Mouse (Mus musculus) MEL (cell line): ENCODE data around the gene Scgb1b30. TPM values are rescaled to one million over a fixed set of nuclear protein-coding genes. Genes with fewer than 3 reads are reported as not detected.

Experiments
- DNase-seq: peaks from one replicate; pipeline ENCODE4 v3.0.0; 2011; ENCODE audit warnings: low read depth, low spot score
- H3K27ac ChIP-seq: 2 replicates; pipeline ENCODE4 v1.5.1; 2012; ENCODE audit warnings: low read depth, mild to moderate bottlenecking, control low read depth, low read length, moderate library complexity; ENCODE audit not compliant: control insufficient read depth
- H3K27me3 ChIP-seq, 2 experiments: fragments of 150-350 bp in 1 of 2; sonication (generic) in 1 of 2; 2 replicates each; pipeline ENCODE4 v1.6.1; 2012; ENCODE audit warnings: low read length in 2 of 2, mild to moderate bottlenecking in 2 of 2, improper control_type of control experiment in 1 of 2, moderate library complexity in 1 of 2; ENCODE audit not compliant: insufficient read depth in 2 of 2, control insufficient read depth in 1 of 2
- H3K36me3 ChIP-seq, 2 experiments: 2 replicates each; pipeline ENCODE4 v1.6.1; 2012 to 2014; ENCODE audit warnings: low read length in 2 of 2, improper control_type of control experiment in 1 of 2, inconsistent platforms in 1 of 2, mild to moderate bottlenecking in 1 of 2; ENCODE audit not compliant: insufficient read depth in 2 of 2, control insufficient read depth in 1 of 2
- H3K4me1 ChIP-seq, 2 experiments: fragments of 150-350 bp in 1 of 2; sonication (generic) in 1 of 2; 2 replicates each; pipeline ENCODE4 v1.6.1; 2012; ENCODE audit warnings: low read length in 2 of 2, improper control_type of control experiment in 1 of 2, mild to moderate bottlenecking in 1 of 2; ENCODE audit not compliant: insufficient read depth in 2 of 2, control insufficient read depth in 1 of 2
- H3K4me3 ChIP-seq, 2 experiments: fragments of 150-350 bp in 1 of 2; sonication (generic) in 1 of 2; 2 replicates each; pipeline ENCODE4 v1.5.1; 2012; ENCODE audit warnings: low read depth in 2 of 2, low read length in 2 of 2, mild to moderate bottlenecking in 2 of 2, moderate library complexity in 2 of 2, control low read depth in 1 of 2, improper control_type of control experiment in 1 of 2; ENCODE audit not compliant: control insufficient read depth in 1 of 2, insufficient read depth in 1 of 2
- H3K79me2 ChIP-seq: 2 replicates; pipeline ENCODE4 v1.6.1; 2012; ENCODE audit warnings: mild to moderate bottlenecking, low read length, moderate library complexity; ENCODE audit not compliant: control insufficient read depth, poor library complexity, insufficient read depth
- H3K9ac ChIP-seq: 2 replicates; pipeline ENCODE4 v1.6.1; 2012; ENCODE audit warnings: low read depth, mild to moderate bottlenecking, control low read depth, low read length, moderate library complexity; ENCODE audit not compliant: control insufficient read depth, poor library complexity, severe bottlenecking
- H3K9me3 ChIP-seq: fragments of 150-350 bp; sonication (generic); replicated peaks from 2 replicates; pipeline ENCODE4 v1.6.1; 2012; ENCODE audit warnings: mild to moderate bottlenecking, low read length, improper control_type of control experiment, moderate library complexity; ENCODE audit not compliant: insufficient read depth
- EP300 ChIP-seq, 2 experiments: IDR thresholded peaks; 2 replicates each; pipeline ENCODE4 v1.6.1; 2011; ENCODE audit warnings: improper control_type of control experiment in 2 of 2, low read length in 2 of 2, low read depth in 1 of 2, mild to moderate bottlenecking in 1 of 2
- GABPA ChIP-seq: IDR thresholded peaks from 2 replicates; pipeline ENCODE4 v1.6.1; 2012; ENCODE audit warnings: low read depth, mild to moderate bottlenecking, inconsistent platforms, low read length, improper control_type of control experiment, moderate library complexity
- GATA1 ChIP-seq: IDR thresholded peaks from 2 replicates; pipeline ENCODE4 v1.6.1; 2011; ENCODE audit warnings: low read depth, low read length, improper control_type of control experiment
- JUND ChIP-seq: IDR thresholded peaks from 2 replicates; pipeline ENCODE4 v1.6.1; 2011; ENCODE audit warnings: low read depth, mild to moderate bottlenecking, improper control_type of control experiment, low read length
- MAZ ChIP-seq: IDR thresholded peaks from 2 replicates; pipeline ENCODE4 v1.6.1; 2012; ENCODE audit warnings: low read depth, mild to moderate bottlenecking, inconsistent platforms, low read length, improper control_type of control experiment
- MXI1 ChIP-seq: IDR thresholded peaks from 2 replicates; pipeline ENCODE4 v1.6.1; 2011; ENCODE audit warnings: mild to moderate bottlenecking, low read depth, low read length, improper control_type of control experiment
- POLR2A ChIP-seq, 2 experiments: IDR thresholded peaks; 2 replicates each; pipeline ENCODE4 v1.6.1; 2011 to 2012; ENCODE audit warnings: low read length in 2 of 2, mild to moderate bottlenecking in 2 of 2, control low read depth in 1 of 2, improper control_type of control experiment in 1 of 2, low read depth in 1 of 2, moderate library complexity in 1 of 2; ENCODE audit not compliant: control insufficient read depth in 1 of 2, insufficient read depth in 1 of 2, poor library complexity in 1 of 2
- RAD21 ChIP-seq: IDR thresholded peaks from 2 replicates; pipeline ENCODE4 v1.6.1; 2011; ENCODE audit warnings: mild to moderate bottlenecking, low read depth, low read length, improper control_type of control experiment
- RCOR1 ChIP-seq: IDR thresholded peaks from 2 replicates; pipeline ENCODE4 v1.6.1; 2012; ENCODE audit warnings: low read depth, mild to moderate bottlenecking, inconsistent platforms, low read length, improper control_type of control experiment
- TAL1 ChIP-seq: IDR thresholded peaks from 2 replicates; pipeline ENCODE4 v1.6.1; 2012; ENCODE audit warnings: mild to moderate bottlenecking, inconsistent platforms, low read length, moderate library complexity, mixed read lengths
- TCF12 ChIP-seq: IDR thresholded peaks from 2 replicates; pipeline ENCODE4 v1.6.1; 2014; ENCODE audit warnings: low read depth, mild to moderate bottlenecking, inconsistent platforms, low read length, improper control_type of control experiment, moderate library complexity
- UBTF ChIP-seq: IDR thresholded peaks from 2 replicates; pipeline ENCODE4 v1.6.1; 2012; ENCODE audit warnings: low read depth, mild to moderate bottlenecking, inconsistent platforms, low read length, improper control_type of control experiment, moderate library complexity, borderline replicate concordance; ENCODE audit not compliant: insufficient read depth
- USF2 ChIP-seq, 2 experiments: IDR thresholded peaks; 2 replicates each; pipeline ENCODE4 v1.6.1; 2011 to 2012; ENCODE audit warnings: improper control_type of control experiment in 2 of 2, low read length in 2 of 2, borderline replicate concordance in 1 of 2, inconsistent platforms in 1 of 2, low read depth in 1 of 2, mild to moderate bottlenecking in 1 of 2; ENCODE audit not compliant: insufficient read depth in 1 of 2
- polyA plus RNA-seq, 2 experiments: library from polyadenylated mRNA; stranded (reverse) in 1 of 2; unstranded in 1 of 2; fragments of >175 nt in 1 of 2; fragments of >200 nt in 1 of 2; gene quantifications; 2 replicates each; pipeline versions ENCODE4 v1.2.1 to v1.2.4; 2012; ENCODE audit warnings: low replicate concordance in 2 of 2, low read depth in 1 of 2; ENCODE audit not compliant: insufficient read length in 2 of 2, insufficient read depth in 1 of 2, missing spikeins in 1 of 2
- total RNA-seq: library from RNA; depleted of rRNA; stranded (reverse); fragments of 300-350 nt; gene quantifications from 2 replicates; pipeline ENCODE4 v1.2.3, GENCODE M21; 2012; rRNA removed

Scgb1b30 gene
- total and polyA plus RNA-seq, 3 experiments = not detected

- Histone ChIP-seq H3K9ac (no peak overlapping the region), H3K4me1 (no peaks in the 10 kb centered on the region), H3K79me2 (no peaks in the 10 kb centered on the region), H3K27me3 (no peaks in the 10 kb centered on the region), H3K36me3 (peaks cover 0 to 23% of the 10 kb centered on the region in 2 experiments; a peak in 2 of 4 replicates), H3K4me3 (no peak overlapping the region), H3K27ac (no peak overlapping the region), H3K9me3 (no peaks in the 10 kb centered on the region)
- DNase-seq = no peak
- TF ChIP-seq RCOR1 (no peak), MAZ (no peak), UBTF (no peak), GABPA (no peak), MXI1 (no peak), RAD21 (no peak), POLR2A (IDR thresholded peaks at IDR 0.05; ENCODE audit: control insufficient read depth in 1 of 2, insufficient read depth in 1 of 2, low read depth in 1 of 2, low read length in 2 of 2, poor library complexity in 1 of 2) (no peak), EP300 (IDR thresholded peaks at IDR 0.05; ENCODE audit: low read depth in 1 of 2, low read length in 2 of 2) (no peak)
- TF ChIP-seq, all 39 proteins: peak for 0
These were observed 45.9 kb downstream of the Scgb1b30 start for GRCm38 (mm10) chr7:34141123-34141522.

GRCm38 (mm10) chr7:34147193-34147592, 52.0 kb downstream of the Scgb1b30 start:
- DNase-seq = peak; percentile 43
- no peak overlapping the region for H3K27ac ChIP-seq
- no peak overlapping the region for H3K9ac ChIP-seq
- TF ChIP-seq RCOR1 (peak; percentile 60), TAL1 (peak; percentile 49), EP300 (IDR thresholded peaks at IDR 0.05; ENCODE audit: low read depth in 1 of 2, low read length in 2 of 2) (peak; percentile 23 to 56; a peak in 3 of 4 replicates), GATA1 (peak; percentile 57), USF2 (IDR thresholded peaks at IDR 0.05; ENCODE audit: borderline replicate concordance in 1 of 2, insufficient read depth in 1 of 2, low read depth in 1 of 2, low read length in 2 of 2) (no peak), JUND (no peak), TCF12 (0 out of 2 replicates have a peak, but pooled peaks have one; percentile 19)
- peaks cover 2% of the 10 kb centered on the region; the same call in 1 of the 2 replicates for H3K79me2 ChIP-seq
- no peak overlapping the region for H3K4me3 ChIP-seq
- no peaks in the 10 kb centered on the region for H3K27me3 ChIP-seq
- H3K4me1 ChIP-seq = peaks cover 0 to 8% of the 10 kb centered on the region in 2 experiments; a peak in 1 of 4 replicates
- peaks cover 6 to 53% of the 10 kb centered on the region in 2 experiments for H3K36me3 ChIP-seq
- no peaks in the 10 kb centered on the region for H3K9me3 ChIP-seq

Other genes starting within 250 kb of the Scgb1b30 start
- gene Scgb2b26, start 150.4 kb upstream of the Scgb1b30 start, total RNA-seq = not detected in 2 replicates
- not detected for gene Scgb2b26, start 150.4 kb upstream of the Scgb1b30 start, polyA plus RNA-seq
- not detected in 2 replicates for gene Scgb2b27, start 81.5 kb upstream of the Scgb1b30 start, total RNA-seq
- gene Scgb2b27, start 81.5 kb upstream of the Scgb1b30 start, polyA plus RNA-seq = not detected
- gene Scgb1b27, start 73.9 kb upstream of the Scgb1b30 start, total RNA-seq = not detected in 2 replicates
- not detected for gene Scgb1b27, start 73.9 kb upstream of the Scgb1b30 start, polyA plus RNA-seq
- not detected in 2 replicates for gene Wtip, start 37.8 kb downstream of the Scgb1b30 start, total RNA-seq
- gene Wtip, start 37.8 kb downstream of the Scgb1b30 start, polyA plus RNA-seq = not detected
- 207 and 210 TPM in 2 replicates for gene Uba2, start 74.2 kb downstream of the Scgb1b30 start, total RNA-seq
- gene Uba2, start 74.2 kb downstream of the Scgb1b30 start, polyA plus RNA-seq = 100 to 1,000 TPM in 1 of 2 experiments, not detected in 1; 201 TPM
- gene Pdcd2l, start 101.2 kb downstream of the Scgb1b30 start, total RNA-seq = 25.7 and 29.5 TPM in 2 replicates
- 10 to 100 TPM in 1 of 2 experiments, not detected in 1; 26.6 TPM for gene Pdcd2l, start 101.2 kb downstream of the Scgb1b30 start, polyA plus RNA-seq
- gene Gpi1, start 134.9 kb downstream of the Scgb1b30 start, total RNA-seq = 270 and 388 TPM in 2 replicates
- gene Gpi1, start 134.9 kb downstream of the Scgb1b30 start, polyA plus RNA-seq = 1,000 to 10,000 TPM in 1 of 2 experiments, 100 to 1,000 TPM in 1; 727 to 1,355 TPM
- not detected in 2 replicates for gene Gm6096, start 155.6 kb downstream of the Scgb1b30 start, total RNA-seq
- gene Gm6096, start 155.6 kb downstream of the Scgb1b30 start, polyA plus RNA-seq = not detected
- gene 4931406P16Rik, start 218.1 kb downstream of the Scgb1b30 start, total RNA-seq = 7.8 and 9.5 TPM in 2 replicates
- gene 4931406P16Rik, start 218.1 kb downstream of the Scgb1b30 start, polyA plus RNA-seq = 10 to 100 TPM in 1 of 2 experiments, not detected in 1; 18.0 TPM